Mouse (Mus musculus) B cell, adult 2 months (primary cell): Measurements from ENCODE around the gene Ndst4.

Experiments used
- DNase-seq, 2 experiments: peaks; one replicate each; pipeline ENCODE4 v3.0.0; 2022

The Ndst4 gene

GRCm38 (mm10) chr3:125744468-125745141 lies 340.7 kb downstream of the Ndst4 start:
- no peak for DNase-seq

- DNase-seq: no peak
Measured at GRCm38 (mm10) chr3:125745142-125745496, 341.2 kb downstream of the Ndst4 start.

- DNase-seq: no peak
Measured at GRCm38 (mm10) chr3:125746367-125746766, 342.5 kb downstream of the Ndst4 start.

GRCm38 (mm10) chr3:125756911-125757310 lies 353.0 kb downstream of the Ndst4 start:
- DNase-seq: no peak

GRCm38 (mm10) chr3:125760711-125761110 lies 356.8 kb downstream of the Ndst4 start:
- no peak for DNase-seq
